Mouse (Mus musculus) liver, embryonic 13.5 days (tissue): ENCODE data around the gene Tenm2. TPM values are rescaled to one million over a fixed set of nuclear protein-coding genes. Genes with fewer than 3 reads are reported as not detected.

ENCODE experiments used
- ATAC-seq: fragments of 200-750 bp; cut with Nextera tagmentation; 2 replicates; pipeline ENCODE4 v1.8.0; 2017; ENCODE audit warnings: low read depth, mild to moderate bottlenecking, moderate number of reproducible peaks, moderate library complexity
- DNase-seq: peaks from one replicate; pipeline ENCODE4 v3.0.0; 2022
- H3K27ac ChIP-seq: fragments of 300-500 bp; sonication (generic); 2 replicates; pipeline ENCODE4 v1.5.1; 2015; ENCODE audit warnings: moderate library complexity, mild to moderate bottlenecking, inconsistent platforms
- H3K27me3 ChIP-seq: fragments of 300-500 bp; sonication (generic); 2 replicates; pipeline ENCODE4 v1.6.1; 2015; ENCODE audit warnings: mild to moderate bottlenecking, inconsistent platforms
- H3K36me3 ChIP-seq: fragments of 300-500 bp; sonication (generic); 2 replicates; pipeline ENCODE4 v1.6.1; 2015; ENCODE audit warnings: mild to moderate bottlenecking, inconsistent platforms
- H3K4me1 ChIP-seq: fragments of 300-500 bp; sonication (generic); replicated peaks from 2 replicates; pipeline ENCODE4 v1.6.1; 2015; ENCODE audit warnings: inconsistent platforms
- H3K4me2 ChIP-seq: fragments of 300-500 bp; sonication (generic); 2 replicates; pipeline ENCODE4 v1.6.1; 2015; ENCODE audit warnings: inconsistent platforms, mild to moderate bottlenecking, moderate library complexity
- H3K4me3 ChIP-seq: fragments of 300-500 bp; sonication (generic); replicated peaks from 2 replicates; pipeline ENCODE4 v1.5.1; 2015; ENCODE audit warnings: mild to moderate bottlenecking, inconsistent platforms
- H3K9ac ChIP-seq: fragments of 300-500 bp; sonication (generic); 2 replicates; pipeline ENCODE4 v1.6.1; 2015; ENCODE audit warnings: mild to moderate bottlenecking, inconsistent platforms
- H3K9me3 ChIP-seq: fragments of 300-500 bp; sonication (generic); replicated peaks from 2 replicates; pipeline ENCODE4 v1.6.1; 2016; ENCODE audit warnings: inconsistent platforms
- WGBS: fragments of 180-500 bp; shearing (Covaris S2); methylation state at CpG from one replicate; pipeline ENCODE4 v1.1.7; 2015; ENCODE audit not compliant: insufficient replicate concordance; 5-methylcytosine and 5-hydroxymethylcytosine counted together
- polyA plus RNA-seq: library from polyadenylated mRNA; unstranded; fragments of >200 nt; fragmentation: Nextera tagmentation; extraction: Ambion mirVana; gene quantifications from 2 replicates; pipeline ENCODE4 v1.2.1, GENCODE M21; 2015

The Tenm2 gene
- polyA plus RNA-seq, 1 experiment from 2014 or later = 0.06 TPM

DNA sequence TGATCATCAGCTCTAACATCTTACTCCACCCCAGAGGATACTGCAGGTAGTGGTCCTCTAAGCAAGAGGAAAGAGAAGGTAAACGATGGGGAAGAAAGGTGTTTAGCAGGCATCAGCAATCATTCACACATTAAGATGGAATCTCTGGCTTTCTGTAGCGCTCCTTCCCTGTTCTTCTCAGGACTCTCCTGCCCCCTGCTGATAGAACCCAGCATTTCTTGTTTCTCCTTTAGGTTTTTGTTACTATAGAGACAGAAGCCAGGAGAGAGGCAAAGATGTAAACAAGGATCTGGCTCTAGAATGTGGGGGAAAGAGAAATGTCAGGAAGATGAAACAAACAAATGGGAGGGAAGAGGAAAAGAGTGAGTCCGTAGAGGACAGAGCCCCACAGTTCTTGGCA, 49.6 kb downstream of the Tenm2 start:
- WGBS = 3% methylated on average over 3 of the region's 3 CpGs
- no peaks in the 10 kb centered on the region for H3K27me3 ChIP-seq
- no peaks in the 10 kb centered on the region for H3K4me1 ChIP-seq
- H3K4me2 ChIP-seq = no peak overlapping the region
- DNase-seq (no peak), ATAC-seq (no peak)
- H3K9ac ChIP-seq = no peak overlapping the region
- no peak overlapping the region for H3K4me3 ChIP-seq
- H3K9me3 ChIP-seq = no peaks in the 10 kb centered on the region
- no peaks in the 10 kb centered on the region for H3K36me3 ChIP-seq
- H3K27ac ChIP-seq = no peak overlapping the region

DNA sequence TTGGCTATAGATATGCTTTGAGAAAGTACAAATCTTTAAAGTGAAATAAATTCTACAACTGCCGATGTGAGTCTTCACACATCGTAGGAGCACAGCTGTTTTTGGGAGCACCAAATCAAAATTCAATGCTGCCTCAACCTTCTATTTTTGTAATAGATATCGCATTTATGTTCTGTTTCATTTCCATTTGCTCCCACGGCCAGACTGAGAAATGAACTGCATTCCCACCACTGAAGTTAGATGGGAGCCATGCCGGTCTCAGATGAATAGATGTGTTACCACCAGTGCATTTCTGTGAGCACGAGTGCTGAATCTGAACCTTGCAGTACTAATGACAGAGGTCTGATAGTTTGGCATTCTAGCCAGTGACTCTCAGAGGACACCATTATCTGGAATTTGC, 58.3 kb downstream of the Tenm2 start:
- WGBS = 70% methylated on average over 6 of the region's 6 CpGs
- ATAC-seq = no peak

DNA sequence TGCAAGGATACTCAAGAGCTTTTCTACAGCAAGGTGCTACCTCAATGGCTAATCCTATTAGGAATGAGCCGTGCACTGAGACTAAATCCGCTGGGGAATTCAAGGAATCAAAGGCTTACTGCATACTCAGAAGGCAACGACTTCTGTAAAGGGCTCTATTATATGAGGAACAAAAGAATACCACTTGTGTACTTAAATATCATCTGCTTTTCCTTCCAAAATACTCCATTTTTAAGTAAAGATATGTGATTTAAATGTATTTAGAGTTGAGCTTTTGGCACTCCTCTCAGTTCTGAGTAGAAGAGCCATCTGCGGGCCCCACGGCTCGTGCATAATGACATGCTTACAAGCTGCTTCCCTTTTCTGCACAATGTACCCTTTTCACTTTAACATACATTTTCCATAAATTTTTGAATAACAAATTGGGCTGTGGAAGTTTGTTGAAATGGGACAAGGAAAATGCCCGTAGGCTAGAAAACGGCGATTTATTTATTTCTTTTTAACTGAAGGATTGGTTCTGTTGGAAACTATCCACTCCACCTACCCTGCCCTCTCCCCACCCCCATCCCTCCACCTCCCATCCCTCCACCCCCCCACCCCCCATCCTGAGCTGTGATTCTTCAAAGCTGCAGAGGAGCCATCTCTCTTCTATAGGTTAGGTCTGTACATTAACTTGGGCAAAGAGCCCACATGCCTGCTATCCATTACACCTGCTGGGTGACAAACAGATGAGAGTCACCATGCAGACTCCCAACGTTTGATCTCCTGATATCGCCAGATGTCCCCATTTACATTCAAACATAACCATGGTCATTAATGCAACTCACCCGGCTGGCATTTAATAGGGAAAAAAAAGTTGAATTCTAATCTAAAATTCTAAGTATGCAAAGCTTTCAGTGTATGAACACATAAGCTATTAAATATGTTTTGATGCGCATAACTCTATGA, 81.6 kb downstream of the Tenm2 start:
- DNase-seq = no peak
- Histone ChIP-seq H3K27ac (no peak overlapping the region), H3K27me3 (no peaks in the 10 kb centered on the region), H3K4me1 (no peaks in the 10 kb centered on the region), H3K4me3 (no peak overlapping the region), H3K4me2 (no peak overlapping the region), H3K9ac (no peak overlapping the region), H3K36me3 (no peaks in the 10 kb centered on the region), H3K9me3 (no peaks in the 10 kb centered on the region)
- ATAC-seq = no peak
- 42% methylated on average over 13 of the region's 13 CpGs for WGBS

More for the DNA sequence above, 58.3 kb downstream of the Tenm2 start:
- Histone ChIP-seq H3K4me1 (no peaks in the 10 kb centered on the region), H3K27ac (no peak overlapping the region), H3K9me3 (no peaks in the 10 kb centered on the region), H3K36me3 (no peaks in the 10 kb centered on the region), H3K4me2 (no peak overlapping the region), H3K27me3 (no peaks in the 10 kb centered on the region), H3K9ac (no peak overlapping the region), H3K4me3 (no peak overlapping the region)
- no peak for DNase-seq

DNA sequence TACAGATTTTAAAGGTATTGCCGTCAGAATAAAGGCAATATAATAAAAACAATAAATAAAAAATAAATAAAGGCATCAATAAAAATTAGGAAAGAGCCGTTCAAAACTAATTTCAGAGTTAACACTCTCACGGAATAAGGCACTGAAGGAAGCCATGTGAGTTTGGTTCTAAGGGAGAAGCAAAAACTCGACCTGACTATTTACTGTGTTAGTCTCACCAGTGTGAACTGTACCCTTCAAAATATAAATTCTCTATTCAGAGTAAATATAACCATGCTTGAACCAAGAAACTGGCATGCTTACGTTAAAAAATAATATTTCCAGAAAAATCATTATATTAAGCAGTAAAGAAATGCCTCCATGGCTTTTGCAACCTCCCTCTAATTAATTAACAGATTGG, 82.4 kb downstream of the Tenm2 start:
- DNase-seq = no peak

DNA sequence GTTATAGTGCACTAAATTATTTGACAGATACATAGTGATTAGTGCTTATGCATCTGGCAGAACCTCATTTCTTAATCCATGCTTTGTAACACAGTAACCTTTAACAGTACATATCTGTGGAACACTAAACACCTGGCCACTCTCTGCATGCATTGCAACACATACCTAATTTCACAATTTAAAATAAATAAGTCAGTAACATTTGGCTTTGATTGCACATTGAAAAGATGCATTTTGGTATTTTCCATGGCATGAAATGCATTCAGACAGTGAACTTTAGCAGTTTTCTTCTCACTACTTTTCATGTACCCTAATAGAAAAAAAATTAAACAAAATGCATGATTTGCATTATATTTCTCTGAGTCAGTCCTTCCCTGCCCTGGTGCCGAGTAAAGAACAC, 85.8 kb downstream of the Tenm2 start:
- no peaks in the 10 kb centered on the region for H3K9me3 ChIP-seq
- no peak overlapping the region for H3K4me2 ChIP-seq
- ATAC-seq (no peak), DNase-seq (no peak)
- no peak overlapping the region for H3K4me3 ChIP-seq
- no peak overlapping the region for H3K9ac ChIP-seq
- H3K4me1 ChIP-seq = no peaks in the 10 kb centered on the region
- no peaks in the 10 kb centered on the region for H3K27me3 ChIP-seq
- 44% methylated on average over 1 of the region's 1 CpGs for WGBS
- no peaks in the 10 kb centered on the region for H3K36me3 ChIP-seq
- H3K27ac ChIP-seq = no peak overlapping the region

More for the DNA sequence above, 82.4 kb downstream of the Tenm2 start:
- H3K4me1 ChIP-seq = no peaks in the 10 kb centered on the region
- H3K4me3 ChIP-seq = no peak overlapping the region
- no peaks in the 10 kb centered on the region for H3K36me3 ChIP-seq
- WGBS = 50% methylated on average over 5 of the region's 5 CpGs
- ATAC-seq = no peak
- H3K4me2 ChIP-seq = no peak overlapping the region
- H3K9me3 ChIP-seq = no peaks in the 10 kb centered on the region
- H3K9ac ChIP-seq = no peak overlapping the region
- H3K27me3 ChIP-seq = no peaks in the 10 kb centered on the region
- no peak overlapping the region for H3K27ac ChIP-seq

DNA sequence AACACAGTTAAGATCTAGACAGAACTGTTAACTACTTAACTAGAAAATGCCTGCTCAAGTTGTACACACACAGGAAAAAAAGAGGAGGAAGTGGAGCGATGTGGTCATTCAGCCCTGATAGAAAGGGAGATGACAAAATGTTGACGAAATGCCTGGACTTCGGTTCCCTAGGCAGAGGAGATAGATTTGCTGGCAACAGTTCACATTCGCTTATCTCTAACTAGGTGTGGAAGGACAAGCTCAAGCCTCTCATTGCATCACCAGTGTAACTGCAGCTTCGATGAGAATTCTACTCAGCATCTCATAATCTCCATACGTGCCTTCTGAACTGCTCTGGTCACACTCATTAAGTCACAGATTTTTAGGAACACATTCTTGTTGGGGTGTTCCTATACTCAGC, 91.8 kb downstream of the Tenm2 start:
- ATAC-seq (no peak), DNase-seq (no peak)

DNA sequence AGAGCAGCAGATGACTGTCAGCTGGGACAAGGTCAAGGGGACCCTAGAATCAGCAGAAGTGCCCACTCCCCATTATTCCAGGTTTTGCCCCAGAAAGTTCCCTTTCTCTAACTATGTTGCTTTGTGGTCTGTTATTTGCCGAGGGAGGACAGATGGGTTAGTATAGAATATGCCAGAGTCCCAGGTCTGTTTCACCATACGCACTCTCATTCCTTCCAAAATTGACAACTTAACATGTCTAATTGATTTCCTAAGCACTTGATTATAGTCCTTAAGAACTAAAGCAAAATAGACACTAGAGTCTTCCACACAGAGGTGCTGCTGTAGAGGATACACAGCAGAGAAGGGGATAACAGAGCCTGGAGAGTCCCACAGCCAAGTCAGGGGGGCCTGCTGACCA, 92.3 kb downstream of the Tenm2 start:
- no peak for ATAC-seq

More for the DNA sequence above, 91.8 kb downstream of the Tenm2 start:
- Histone ChIP-seq H3K36me3 (no peaks in the 10 kb centered on the region), H3K4me2 (no peak overlapping the region), H3K4me3 (no peak overlapping the region), H3K27me3 (no peaks in the 10 kb centered on the region), H3K9me3 (no peaks in the 10 kb centered on the region), H3K27ac (no peak overlapping the region), H3K4me1 (no peaks in the 10 kb centered on the region), H3K9ac (no peak overlapping the region)
- 40% methylated on average over 6 of the region's 6 CpGs for WGBS

DNA sequence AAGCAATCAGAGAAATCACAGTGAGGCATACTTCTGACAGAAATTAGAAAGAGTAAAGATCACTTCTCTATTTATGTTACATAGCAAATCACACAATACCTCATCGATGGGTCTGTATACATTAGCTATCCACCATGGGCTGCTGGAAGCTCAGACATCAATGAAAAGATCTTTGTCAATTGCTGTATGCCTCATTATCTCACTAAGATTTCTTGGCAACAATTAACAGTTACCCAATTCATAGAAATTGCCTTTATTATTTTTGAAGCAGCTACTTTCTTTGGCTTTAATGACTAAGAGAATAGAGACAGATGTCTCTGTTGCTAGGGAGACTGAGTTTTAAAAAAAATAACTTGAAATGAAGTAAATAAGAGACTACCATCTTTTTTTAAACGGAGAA, 106.9 kb downstream of the Tenm2 start:
- no peaks in the 10 kb centered on the region for H3K4me1 ChIP-seq

More for the DNA sequence above, 92.3 kb downstream of the Tenm2 start:
- H3K27ac ChIP-seq = no peak overlapping the region
- no peaks in the 10 kb centered on the region for H3K27me3 ChIP-seq
- H3K4me2 ChIP-seq = no peak overlapping the region
- no peak for DNase-seq
- 70% methylated on average over 2 of the region's 2 CpGs for WGBS
- H3K9ac ChIP-seq = no peak overlapping the region
- no peaks in the 10 kb centered on the region for H3K36me3 ChIP-seq
- no peak overlapping the region for H3K4me3 ChIP-seq
- H3K4me1 ChIP-seq = no peaks in the 10 kb centered on the region
- H3K9me3 ChIP-seq = no peaks in the 10 kb centered on the region

DNA sequence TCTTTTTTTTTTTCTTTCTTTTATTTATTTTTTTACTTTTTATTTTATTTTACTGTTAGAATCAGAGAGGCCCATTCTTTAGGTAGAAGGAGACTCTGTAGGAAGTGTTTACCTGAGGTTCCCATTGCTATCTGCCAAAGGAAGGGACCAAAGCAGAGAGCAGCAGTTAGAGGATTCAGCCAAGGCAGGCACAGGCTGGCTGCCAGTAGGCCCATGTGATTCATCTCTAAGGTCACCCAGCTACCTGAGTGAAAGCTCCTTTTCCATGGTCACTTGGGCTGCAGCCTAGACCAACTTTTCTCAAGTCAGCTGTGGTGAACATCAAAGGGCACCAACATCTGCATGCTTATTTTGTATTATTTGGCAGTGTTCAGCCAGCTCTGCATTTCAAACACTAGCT, 117.7 kb downstream of the Tenm2 start:
- H3K4me3 ChIP-seq = no peak overlapping the region
- H3K27ac ChIP-seq = no peak overlapping the region
- H3K4me1 ChIP-seq = no peaks in the 10 kb centered on the region
- H3K27me3 ChIP-seq = no peaks in the 10 kb centered on the region
- DNase-seq (no peak), ATAC-seq (no peak)
- no peaks in the 10 kb centered on the region for H3K36me3 ChIP-seq
- H3K9ac ChIP-seq = no peak overlapping the region
- H3K4me2 ChIP-seq = no peak overlapping the region
- H3K9me3 ChIP-seq = no peaks in the 10 kb centered on the region

More for the DNA sequence above, 106.9 kb downstream of the Tenm2 start:
- H3K36me3 ChIP-seq = no peaks in the 10 kb centered on the region
- no peak overlapping the region for H3K9ac ChIP-seq
- no peak overlapping the region for H3K27ac ChIP-seq
- no peaks in the 10 kb centered on the region for H3K9me3 ChIP-seq
- DNase-seq = no peak
- 60% methylated on average over 2 of the region's 2 CpGs for WGBS
- H3K4me3 ChIP-seq = no peak overlapping the region
- no peak overlapping the region for H3K4me2 ChIP-seq
- no peak for ATAC-seq
- no peaks in the 10 kb centered on the region for H3K27me3 ChIP-seq

DNA sequence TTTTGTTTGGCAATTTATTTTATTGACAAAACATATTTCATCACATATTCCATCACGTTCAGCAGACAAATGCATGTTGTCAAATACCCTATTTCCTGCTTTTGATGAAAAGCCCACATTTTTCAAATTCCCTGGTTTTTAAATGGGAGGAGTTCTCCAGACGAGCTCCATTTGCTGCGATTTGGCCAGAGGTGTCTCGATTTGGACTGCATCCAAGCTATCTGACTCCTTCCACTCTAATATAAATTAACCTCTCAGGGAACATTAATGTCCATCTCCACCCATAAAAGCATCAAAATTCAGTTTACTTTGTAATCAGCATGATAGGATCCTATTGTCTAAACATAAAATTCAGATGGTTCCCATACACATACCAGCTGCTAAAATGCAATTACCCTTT, 120.6 kb downstream of the Tenm2 start:
- ATAC-seq = no peak

DNA sequence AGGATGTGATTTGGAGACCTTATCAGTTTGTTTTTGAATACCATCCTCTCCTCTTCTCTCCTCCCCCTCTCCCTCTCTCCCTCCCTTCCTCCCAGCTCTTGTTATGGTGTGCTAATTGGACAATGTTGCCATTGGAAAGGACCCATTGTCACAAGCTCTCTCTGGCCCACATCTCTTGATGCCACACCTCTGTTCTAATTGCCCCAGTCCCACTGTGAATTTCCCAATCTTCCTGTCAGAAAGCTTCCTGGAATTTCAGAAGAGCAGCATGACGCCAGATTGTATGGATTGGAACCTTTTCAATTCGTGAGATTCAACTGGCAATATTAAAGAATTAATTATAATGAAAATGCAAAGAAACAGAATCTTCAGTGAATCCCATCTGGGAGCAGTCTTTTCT, 128.7 kb downstream of the Tenm2 start:
- no peak overlapping the region for H3K9ac ChIP-seq
- no peaks in the 10 kb centered on the region for H3K36me3 ChIP-seq
- no peaks in the 10 kb centered on the region for H3K9me3 ChIP-seq
- H3K4me3 ChIP-seq = no peak overlapping the region
- H3K4me2 ChIP-seq = no peak overlapping the region
- no peaks in the 10 kb centered on the region for H3K4me1 ChIP-seq
- 49% methylated on average over 2 of the region's 2 CpGs for WGBS
- no peak overlapping the region for H3K27ac ChIP-seq
- no peaks in the 10 kb centered on the region for H3K27me3 ChIP-seq
- DNase-seq = no peak
- no peak for ATAC-seq

More for the DNA sequence above, 120.6 kb downstream of the Tenm2 start:
- H3K4me1 ChIP-seq = no peaks in the 10 kb centered on the region
- H3K36me3 ChIP-seq = no peaks in the 10 kb centered on the region
- no peaks in the 10 kb centered on the region for H3K9me3 ChIP-seq
- no peaks in the 10 kb centered on the region for H3K27me3 ChIP-seq
- no peak for DNase-seq
- H3K4me3 ChIP-seq = no peak overlapping the region
- 59% methylated on average over 4 of the region's 4 CpGs for WGBS
- no peak overlapping the region for H3K27ac ChIP-seq
- H3K9ac ChIP-seq = no peak overlapping the region
- no peak overlapping the region for H3K4me2 ChIP-seq

DNA sequence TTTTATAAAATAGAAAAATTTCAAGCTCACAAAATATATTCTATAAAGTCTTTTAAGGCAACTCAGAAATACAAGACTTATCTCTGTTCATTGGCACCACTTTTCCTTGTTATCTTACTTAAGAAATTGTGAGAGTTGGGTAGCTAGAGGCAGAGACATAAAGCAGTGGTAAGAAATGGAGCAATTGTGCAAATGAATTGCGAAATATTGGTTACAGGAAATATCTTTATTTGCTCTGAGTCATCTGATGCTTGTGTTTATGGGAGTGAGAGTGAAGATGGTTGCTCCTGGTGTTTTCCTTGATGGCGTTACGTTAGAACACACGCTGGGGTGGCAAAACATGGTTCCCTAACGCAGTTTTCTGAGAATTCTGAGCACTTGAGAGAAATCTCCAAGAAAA, 156.4 kb downstream of the Tenm2 start:
- Histone ChIP-seq H3K27ac (no peak overlapping the region), H3K4me2 (no peak overlapping the region), H3K27me3 (no peaks in the 10 kb centered on the region), H3K9ac (no peak overlapping the region), H3K4me1 (no peaks in the 10 kb centered on the region), H3K9me3 (no peaks in the 10 kb centered on the region), H3K36me3 (no peaks in the 10 kb centered on the region), H3K4me3 (no peak overlapping the region)
- WGBS = 49% methylated on average over 5 of the region's 5 CpGs
- ATAC-seq (no peak), DNase-seq (no peak)
